Mouse (Mus musculus) neural tube, embryonic 13.5 days (tissue): ENCODE data around the gene Ceacam9. TPM values are rescaled to one million over a fixed set of nuclear protein-coding genes. Genes with fewer than 3 reads are reported as not detected.
"Not testable (repeated sequence)": the region's sequence is repeated elsewhere in the genome, so short reads cannot be mapped to it uniquely, and the experiment has no call there.

Experiments
- ATAC-seq: fragments of 200-750 bp; cut with Nextera tagmentation; 2 replicates; pipeline ENCODE4 v1.8.0; 2017; ENCODE audit warnings: low read depth, mild to moderate bottlenecking, moderate TSS enrichment, moderate library complexity
- H3K27ac ChIP-seq: fragments of 300-500 bp; sonication (generic); replicated peaks from 2 replicates; pipeline ENCODE4 v1.5.1; 2015; ENCODE audit warnings: moderate library complexity, mild to moderate bottlenecking, inconsistent platforms
- H3K27me3 ChIP-seq: fragments of 300-500 bp; sonication (generic); 2 replicates; pipeline ENCODE4 v1.6.1; 2015; ENCODE audit warnings: mild to moderate bottlenecking, inconsistent platforms
- H3K36me3 ChIP-seq: fragments of 300-500 bp; sonication (generic); 2 replicates; pipeline ENCODE4 v1.6.1; 2015; ENCODE audit warnings: mild to moderate bottlenecking, inconsistent platforms
- H3K4me1 ChIP-seq: fragments of 300-500 bp; sonication (generic); replicated peaks from 2 replicates; pipeline ENCODE4 v1.6.1; 2015; ENCODE audit warnings: inconsistent platforms
- H3K4me2 ChIP-seq: fragments of 300-500 bp; sonication (generic); 2 replicates; pipeline ENCODE4 v1.6.1; 2015; ENCODE audit warnings: inconsistent platforms, mild to moderate bottlenecking, moderate library complexity
- H3K4me3 ChIP-seq: fragments of 300-500 bp; sonication (generic); 2 replicates; pipeline ENCODE4 v1.5.1; 2015; ENCODE audit warnings: mild to moderate bottlenecking, inconsistent platforms
- H3K9ac ChIP-seq: fragments of 300-500 bp; sonication (generic); 2 replicates; pipeline ENCODE4 v1.6.1; 2015; ENCODE audit warnings: moderate library complexity, mild to moderate bottlenecking, inconsistent platforms
- H3K9me3 ChIP-seq: fragments of 300-500 bp; sonication (generic); 2 replicates; pipeline ENCODE4 v1.6.1; 2016; ENCODE audit warnings: inconsistent platforms
- WGBS: fragments of 180-500 bp; shearing (Covaris S2); methylation state at CpG from one replicate; pipeline ENCODE4 v1.1.7; 2015; 5-methylcytosine and 5-hydroxymethylcytosine counted together
- polyA plus RNA-seq: library from polyadenylated mRNA; unstranded; fragments of >200 nt; fragmentation: Nextera tagmentation; extraction: Ambion mirVana; gene quantifications from 2 replicates; pipeline ENCODE4 v1.2.1, GENCODE M21; 2015

Gene Ceacam9
- polyA plus RNA-seq = not detected in 2 replicates

DNA sequence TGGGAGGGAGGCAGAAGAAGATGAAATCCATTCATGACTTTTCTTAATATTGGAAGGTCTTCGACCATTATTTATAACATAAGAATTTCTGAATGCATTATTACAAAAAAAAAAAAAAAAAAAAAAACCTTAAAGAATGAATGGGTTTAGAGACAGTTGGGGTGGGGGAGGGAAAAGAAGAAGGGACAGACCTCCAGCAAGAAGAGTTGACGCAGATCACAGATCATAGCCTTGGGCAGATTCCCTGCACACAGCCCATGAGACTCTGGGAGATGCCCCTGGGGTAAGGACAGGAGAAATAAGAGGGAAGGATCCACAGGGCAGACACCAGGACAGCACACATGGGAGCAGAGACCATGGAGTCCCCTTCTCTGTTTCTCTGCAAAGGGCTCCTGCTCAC lies at the start of gene Ceacam9:
TSS of gene Ceacam9 (plus strand) at position 301 of the 400 bp plus-strand sequence.
- no peak within 1 kb of the TSS for H3K4me2 ChIP-seq
- no peak within 1 kb of the TSS for H3K27ac ChIP-seq
- no peaks in the 10 kb centered on the region for H3K27me3 ChIP-seq
- no peaks in the 10 kb centered on the region for H3K4me1 ChIP-seq
- no peak for ATAC-seq
- no peak within 1 kb of the TSS for H3K4me3 ChIP-seq
- no peak within 1 kb of the TSS for H3K9ac ChIP-seq
- WGBS = 80% methylated on average over 2 of the region's 2 CpGs
- H3K36me3 ChIP-seq = no peaks in the 10 kb centered on the region
- H3K9me3 ChIP-seq = no peaks in the 10 kb centered on the region

DNA sequence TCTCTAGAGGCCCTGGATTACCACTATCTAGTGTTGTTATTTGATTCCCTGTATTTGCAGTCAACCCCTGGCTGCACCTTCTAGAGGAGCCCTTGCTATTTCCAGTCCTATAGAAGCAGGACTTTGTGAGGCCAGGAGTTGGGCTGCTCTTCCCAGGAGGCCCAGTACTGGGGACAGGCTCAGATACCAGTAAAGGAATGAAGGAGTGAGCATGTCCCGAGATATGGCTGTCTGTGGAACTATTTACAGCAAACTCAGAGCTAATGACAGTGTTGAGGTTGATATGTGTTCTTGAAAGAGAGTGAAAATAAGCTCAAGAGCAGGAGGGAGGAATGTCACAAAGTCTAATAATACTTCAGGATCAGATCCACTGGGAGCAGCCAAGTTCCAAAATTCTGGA lies 47.9 kb upstream of the Ceacam9 start:
- ATAC-seq = no peak
- H3K27ac ChIP-seq = no peak overlapping the region
- no peaks in the 10 kb centered on the region for H3K27me3 ChIP-seq
- H3K4me1 ChIP-seq = no peaks in the 10 kb centered on the region
- no peaks in the 10 kb centered on the region for H3K9me3 ChIP-seq
- WGBS = 71% methylated on average over 1 of the region's 1 CpGs
- no peak overlapping the region for H3K4me2 ChIP-seq
- no peak overlapping the region for H3K4me3 ChIP-seq
- no peaks in the 10 kb centered on the region for H3K36me3 ChIP-seq
- no peak overlapping the region for H3K9ac ChIP-seq

DNA sequence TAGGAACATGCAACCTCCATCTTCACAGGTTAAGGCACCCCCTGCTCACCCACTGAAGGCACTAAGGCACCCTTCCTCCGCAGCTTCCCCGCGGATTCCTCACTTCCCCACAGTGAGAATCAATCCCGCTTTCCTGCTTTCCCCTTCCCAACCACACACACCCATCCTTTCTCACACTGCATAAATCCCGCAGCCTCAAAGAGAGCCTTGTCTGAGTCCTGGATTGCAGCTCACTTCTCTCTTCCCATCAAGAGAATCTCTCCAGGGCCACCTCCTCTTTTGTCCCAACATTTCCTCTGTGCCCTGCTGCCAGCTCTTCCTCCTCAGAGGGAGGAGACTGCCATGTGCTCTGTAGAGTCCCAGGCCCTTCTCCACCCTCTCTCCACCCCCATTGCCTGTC lies 47.0 kb upstream of the Ceacam9 start:
- 47% methylated on average over 5 of the region's 5 CpGs for WGBS

DNA sequence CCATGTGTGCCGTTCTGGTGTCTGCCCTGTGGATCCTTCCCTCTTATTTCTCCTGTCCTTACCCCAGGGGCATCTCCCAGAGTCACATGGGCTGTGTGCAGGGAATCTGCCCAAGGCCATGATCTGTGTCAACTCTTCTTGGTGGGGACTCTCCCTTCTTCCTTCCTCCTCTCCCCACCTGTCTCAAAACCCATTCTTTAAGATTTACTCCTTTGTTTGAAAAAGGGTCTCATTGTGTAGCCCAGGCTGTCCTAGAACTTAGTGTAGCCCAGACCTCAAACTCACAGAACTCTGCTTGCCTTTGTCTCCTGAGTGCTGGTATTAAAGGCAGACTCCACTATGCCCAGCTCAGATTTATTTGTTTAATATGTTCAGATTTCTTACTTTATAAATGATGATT lies 46.1 kb upstream of the Ceacam9 start, which contains the start of gene Ceacam15:
TSS of gene Ceacam15 (minus strand) at position 101 of the 400 bp plus-strand sequence.
- Histone ChIP-seq H3K4me1 (no peaks in the 10 kb centered on the region), H3K4me3 (no peak within 1 kb of the TSS), H3K9me3 (no peaks in the 10 kb centered on the region), H3K36me3 (no peaks in the 10 kb centered on the region), H3K9ac (no peak within 1 kb of the TSS), H3K27me3 (no peaks in the 10 kb centered on the region), H3K4me2 (no peak within 1 kb of the TSS), H3K27ac (no peak within 1 kb of the TSS)
- 64% methylated on average over 1 of the region's 1 CpGs for WGBS
- ATAC-seq = no peak

More for the DNA sequence above, 47.0 kb upstream of the Ceacam9 start:
- H3K4me3 ChIP-seq, H3K36me3 ChIP-seq, H3K4me1 ChIP-seq, H3K27ac ChIP-seq, H3K27me3 ChIP-seq, H3K9ac ChIP-seq, ATAC-seq, H3K4me2 ChIP-seq, H3K9me3 ChIP-seq: not testable (repeated sequence)

DNA sequence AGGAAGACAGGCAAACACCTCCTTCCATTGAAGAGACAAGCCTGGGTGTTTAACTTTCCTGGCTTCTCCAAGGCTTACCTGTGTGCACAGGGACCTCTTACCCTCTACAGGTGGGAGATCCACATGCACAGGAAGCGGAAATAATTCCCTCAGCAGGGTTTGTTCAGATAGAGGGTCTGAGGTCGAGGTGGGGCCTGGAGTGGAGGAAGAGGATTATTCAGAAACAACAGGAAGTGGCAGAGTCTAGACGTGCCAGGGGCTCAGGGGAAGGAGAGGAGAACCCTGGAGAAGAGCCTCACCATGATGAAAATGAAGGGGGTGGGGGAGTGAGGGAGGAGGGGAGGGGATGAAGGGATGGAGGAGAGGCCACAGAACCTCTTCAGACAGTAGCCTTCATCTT lies 41.5 kb upstream of the Ceacam9 start:
- H3K4me1 ChIP-seq, H3K4me2 ChIP-seq, H3K27ac ChIP-seq, H3K36me3 ChIP-seq, H3K27me3 ChIP-seq, H3K4me3 ChIP-seq, H3K9ac ChIP-seq, H3K9me3 ChIP-seq, ATAC-seq: not testable (repeated sequence)
- 47% methylated on average over 3 of the region's 3 CpGs for WGBS

DNA sequence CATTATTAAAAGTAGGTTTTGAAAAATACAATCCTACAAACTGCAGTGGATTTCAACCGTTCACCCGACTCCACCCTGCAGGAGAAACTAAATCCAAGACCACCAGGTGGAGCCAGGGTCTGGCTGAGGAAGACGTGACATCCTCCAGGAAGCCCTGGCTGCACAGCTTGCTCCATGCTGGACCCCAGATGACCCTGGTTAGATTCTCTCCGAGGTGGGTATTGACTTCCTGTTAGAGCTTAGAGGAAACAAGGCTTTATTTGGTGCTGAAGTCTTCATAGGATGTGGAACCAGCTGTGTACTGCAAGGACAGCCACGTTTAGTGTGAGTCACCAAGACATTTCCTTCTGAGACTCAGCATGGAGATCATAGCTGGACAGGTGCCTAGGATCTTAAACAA lies 32.5 kb upstream of the Ceacam9 start:
- no peak for ATAC-seq
- Histone ChIP-seq H3K27me3 (no peaks in the 10 kb centered on the region), H3K9me3 (0 out of 2 replicates have a peak, but pooled peaks cover 5% of the 10 kb centered on the region), H3K4me3 (no peak overlapping the region), H3K4me1 (no peaks in the 10 kb centered on the region), H3K4me2 (no peak overlapping the region), H3K27ac (no peak overlapping the region), H3K36me3 (no peaks in the 10 kb centered on the region), H3K9ac (no peak overlapping the region)
- WGBS = 81% methylated on average over 5 of the region's 5 CpGs

DNA sequence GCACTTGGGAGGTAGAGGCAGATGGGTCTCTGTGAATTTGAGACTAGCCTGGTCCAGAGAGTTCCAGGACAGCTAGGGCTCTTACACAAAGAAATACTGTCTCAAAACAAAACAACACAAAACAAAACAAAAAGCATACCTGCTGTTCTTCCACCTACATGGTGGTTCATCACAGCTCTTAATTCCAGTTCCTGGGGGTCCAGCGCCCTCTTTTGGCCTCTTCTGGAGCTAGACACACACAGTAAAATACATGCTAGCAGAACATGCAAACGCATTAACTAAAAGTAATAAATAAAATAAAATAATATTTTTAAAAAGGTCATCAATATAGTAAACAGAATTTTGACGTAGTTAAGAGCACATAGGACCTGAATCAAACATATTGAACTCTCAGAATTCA lies 26.7 kb upstream of the Ceacam9 start:
- no peaks in the 10 kb centered on the region for H3K4me1 ChIP-seq
- H3K36me3 ChIP-seq = no peaks in the 10 kb centered on the region
- 34% methylated on average over 3 of the region's 3 CpGs for WGBS
- no peaks in the 10 kb centered on the region for H3K27me3 ChIP-seq
- no peak overlapping the region for H3K4me2 ChIP-seq
- H3K9ac ChIP-seq = no peak overlapping the region
- H3K4me3 ChIP-seq = no peak overlapping the region
- no peak overlapping the region for H3K27ac ChIP-seq
- no peak for ATAC-seq
- no peaks in the 10 kb centered on the region for H3K9me3 ChIP-seq

DNA sequence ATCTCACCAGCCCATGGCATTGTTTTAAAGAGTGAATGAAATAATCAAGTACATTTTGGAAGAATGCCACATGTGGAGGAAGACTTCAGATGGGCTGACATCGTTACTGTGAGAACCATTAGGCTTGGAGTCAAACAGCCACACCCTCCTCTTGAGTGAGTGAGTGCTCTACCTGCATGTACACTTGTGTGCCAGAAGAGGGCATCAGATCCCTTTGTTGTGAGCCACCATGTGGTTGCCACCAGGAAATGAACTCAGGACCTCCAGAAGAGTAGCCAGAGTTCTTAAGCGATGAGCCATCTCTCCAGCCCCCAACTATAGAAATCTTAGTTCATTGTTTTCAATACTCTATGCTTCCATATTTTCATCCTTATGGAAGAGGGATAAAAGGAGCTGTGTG lies 22.7 kb upstream of the Ceacam9 start:
- Histone ChIP-seq H3K27ac (no peak overlapping the region), H3K4me2 (no peak overlapping the region), H3K9me3 (no peaks in the 10 kb centered on the region), H3K4me3 (no peak overlapping the region), H3K36me3 (no peaks in the 10 kb centered on the region), H3K27me3 (no peaks in the 10 kb centered on the region), H3K4me1 (no peaks in the 10 kb centered on the region), H3K9ac (no peak overlapping the region)
- 51% methylated on average over 2 of the region's 2 CpGs for WGBS
- ATAC-seq = no peak

DNA sequence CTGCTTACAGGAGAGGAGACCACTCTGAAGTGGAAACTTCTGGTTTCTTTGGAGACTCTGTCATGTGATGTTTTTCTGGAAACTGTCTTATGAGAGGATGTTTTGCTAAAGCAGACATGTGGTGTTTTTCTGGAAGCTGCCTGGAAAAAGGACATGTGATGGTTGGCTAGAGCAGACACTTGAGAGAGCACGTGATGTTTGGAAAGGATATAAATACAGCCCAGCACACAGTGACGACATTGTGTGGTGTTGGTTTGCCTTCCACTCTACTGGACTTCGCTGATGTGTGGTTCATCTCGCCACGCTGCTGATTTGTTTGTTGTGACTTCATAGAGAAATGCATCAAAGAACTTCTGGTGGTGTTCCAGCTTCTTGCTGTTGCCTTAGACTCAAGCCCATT lies 21.1 kb upstream of the Ceacam9 start:
- Histone ChIP-seq H3K4me3 (no peak overlapping the region), H3K9me3 (no peaks in the 10 kb centered on the region), H3K9ac (no peak overlapping the region), H3K4me1 (no peaks in the 10 kb centered on the region), H3K36me3 (no peaks in the 10 kb centered on the region), H3K4me2 (no peak overlapping the region), H3K27ac (no peak overlapping the region), H3K27me3 (no peaks in the 10 kb centered on the region)
- 88% methylated on average over 5 of the region's 5 CpGs for WGBS
- no peak for ATAC-seq

DNA sequence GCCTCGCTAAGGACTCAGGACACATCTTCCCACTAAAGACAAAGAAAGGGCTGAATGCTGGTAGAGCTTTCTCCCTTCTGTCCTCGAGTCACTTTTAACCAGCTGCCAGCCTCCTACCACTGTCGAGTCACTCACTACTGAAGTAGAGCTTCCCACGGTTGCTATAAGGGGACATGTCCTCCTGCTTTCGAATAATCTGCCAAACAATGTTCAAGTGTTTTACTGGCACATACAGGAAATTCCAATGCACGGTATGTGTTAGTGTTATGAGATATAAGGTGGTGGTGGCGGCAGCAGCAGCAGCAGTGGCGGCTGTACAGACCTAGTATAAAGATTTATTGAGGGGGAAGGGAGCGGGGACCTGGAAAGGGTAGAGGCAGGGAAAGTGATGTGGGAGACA lies 15.3 kb upstream of the Ceacam9 start:
- H3K4me1 ChIP-seq = no peaks in the 10 kb centered on the region
- H3K27ac ChIP-seq = no peak overlapping the region
- no peaks in the 10 kb centered on the region for H3K36me3 ChIP-seq
- no peak overlapping the region for H3K4me3 ChIP-seq
- no peak for ATAC-seq
- 59% methylated on average over 9 of the region's 9 CpGs for WGBS
- no peak overlapping the region for H3K9ac ChIP-seq
- H3K9me3 ChIP-seq = no peaks in the 10 kb centered on the region
- H3K27me3 ChIP-seq = no peaks in the 10 kb centered on the region
- no peak overlapping the region for H3K4me2 ChIP-seq

DNA sequence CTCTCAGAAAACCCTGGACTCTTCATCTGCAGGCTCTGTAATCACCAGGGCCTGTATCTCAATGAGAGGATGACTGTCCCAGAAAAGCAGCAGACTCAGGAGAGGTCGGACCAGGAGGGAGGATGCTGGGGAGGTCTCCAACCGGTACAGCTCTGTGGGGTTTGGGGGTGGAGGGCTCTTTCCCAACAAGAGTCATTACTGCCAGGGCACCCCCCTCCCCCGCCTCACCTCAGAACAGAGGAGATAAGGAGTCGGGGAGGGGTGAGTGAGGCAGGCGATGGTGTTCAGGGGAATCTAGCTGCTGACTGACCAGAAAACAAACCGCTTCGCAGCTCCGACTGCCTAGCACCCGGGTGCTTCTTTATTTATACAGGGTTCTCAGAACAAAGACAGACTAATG lies 13.5 kb upstream of the Ceacam9 start:
- no peaks in the 10 kb centered on the region for H3K4me1 ChIP-seq
- no peak overlapping the region for H3K9ac ChIP-seq
- H3K27me3 ChIP-seq = no peaks in the 10 kb centered on the region
- no peak overlapping the region for H3K27ac ChIP-seq
- H3K36me3 ChIP-seq = no peaks in the 10 kb centered on the region
- ATAC-seq = no peak
- no peaks in the 10 kb centered on the region for H3K9me3 ChIP-seq
- no peak overlapping the region for H3K4me2 ChIP-seq
- 31% methylated on average over 9 of the region's 9 CpGs for WGBS
- H3K4me3 ChIP-seq = no peak overlapping the region

DNA sequence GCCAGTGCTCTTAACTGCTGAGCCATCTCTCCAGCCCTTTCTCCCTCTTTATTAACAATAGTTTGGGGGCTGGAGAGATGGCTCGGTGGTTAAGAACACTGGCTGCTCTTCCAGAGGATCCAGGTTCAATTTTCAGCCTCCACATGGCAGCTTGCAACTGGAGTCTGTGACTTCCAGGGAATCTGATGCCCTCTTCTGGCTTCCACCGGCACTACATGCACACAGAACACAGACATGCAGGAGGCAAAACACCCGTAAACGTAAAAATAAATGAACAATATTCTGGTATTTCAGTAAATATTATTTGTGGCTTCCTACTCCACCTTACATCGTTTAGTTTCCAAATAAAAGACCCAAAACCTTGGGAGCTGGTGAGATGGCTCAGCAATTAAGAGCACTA lies 11.1 kb upstream of the Ceacam9 start:
- no peak overlapping the region for H3K27ac ChIP-seq
- ATAC-seq = no peak
- 81% methylated on average over 5 of the region's 5 CpGs for WGBS
- no peaks in the 10 kb centered on the region for H3K4me1 ChIP-seq
- H3K9me3 ChIP-seq = no peaks in the 10 kb centered on the region
- no peaks in the 10 kb centered on the region for H3K27me3 ChIP-seq
- no peak overlapping the region for H3K9ac ChIP-seq
- H3K36me3 ChIP-seq = no peaks in the 10 kb centered on the region
- H3K4me2 ChIP-seq = no peak overlapping the region
- H3K4me3 ChIP-seq = no peak overlapping the region

DNA sequence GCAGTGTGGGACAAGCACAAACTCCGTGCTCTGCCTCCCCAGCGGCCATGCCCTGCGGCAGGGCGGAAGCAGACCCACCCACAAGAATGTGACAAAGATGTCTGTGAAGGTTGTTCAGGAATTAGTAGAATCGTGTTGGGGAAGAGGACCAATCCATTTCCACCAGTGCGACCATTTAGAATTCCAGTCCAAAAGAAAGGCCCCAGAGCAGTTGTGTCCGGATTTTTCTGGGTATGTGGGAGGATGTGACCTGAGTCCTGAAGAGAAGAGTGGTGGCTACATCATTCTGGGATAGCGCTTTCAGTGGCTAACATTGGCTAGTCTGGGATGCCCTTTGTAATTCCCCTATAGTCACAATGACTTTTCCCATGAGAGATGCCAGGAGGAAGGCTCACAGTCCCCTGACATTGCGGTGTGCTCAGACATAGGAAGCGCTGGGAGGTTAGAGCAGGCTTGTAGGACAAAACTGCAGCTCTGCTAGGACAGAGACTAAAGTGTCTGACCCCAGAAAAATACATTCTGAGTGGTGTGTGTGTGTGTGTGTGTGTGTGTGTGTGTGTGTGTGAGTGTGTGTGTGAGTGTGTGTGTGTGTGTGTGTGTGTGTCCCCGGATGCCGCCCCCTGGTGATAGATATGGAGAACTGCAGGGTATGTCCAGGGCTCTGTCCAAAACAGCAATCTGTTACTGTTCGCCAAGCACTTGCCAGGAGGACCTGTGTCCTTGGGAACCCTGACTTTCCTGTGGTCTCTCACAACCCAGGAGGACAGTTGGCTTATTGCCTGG lies 8.9 kb upstream of the Ceacam9 start:
- Histone ChIP-seq H3K9me3 (no peaks in the 10 kb centered on the region), H3K4me2 (no peak overlapping the region), H3K27ac (no peak overlapping the region), H3K9ac (no peak overlapping the region), H3K4me1 (no peaks in the 10 kb centered on the region), H3K27me3 (no peaks in the 10 kb centered on the region), H3K4me3 (no peak overlapping the region), H3K36me3 (no peaks in the 10 kb centered on the region)
- WGBS = 85% methylated on average over 11 of the region's 13 CpGs
- no peak for ATAC-seq
